Mouse (Mus musculus) CH12.LX (cell line): ENCODE measurements around the gene Tomm40. TPM values are rescaled to one million over a fixed set of nuclear protein-coding genes. Genes with fewer than 3 reads are reported as not detected.

Source experiments
- DNase-seq: peaks from one replicate; pipeline ENCODE4 v3.0.0-alpha.2; 2013; ENCODE audit errors: extremely low read depth
- H3K27ac ChIP-seq: 2 replicates; pipeline ENCODE4 v1.5.1; 2012; ENCODE audit warnings: low read depth, mild to moderate bottlenecking, control low read depth, moderate library complexity; ENCODE audit not compliant: insufficient read depth
- H3K27me3 ChIP-seq: replicated peaks from 2 replicates; pipeline ENCODE3; 2012; ENCODE audit warnings: inconsistent platforms
- H3K36me3 ChIP-seq, 2 experiments: replicated peaks in 1 of 2; 2 replicates each; pipeline versions ENCODE3 to v1.6.1; 2012; ENCODE audit warnings: inconsistent platforms in 1 of 2, low read length in 1 of 2, mild to moderate bottlenecking in 1 of 2, mixed read lengths in 1 of 2, moderate library complexity in 1 of 2; ENCODE audit not compliant: control insufficient read depth in 1 of 2, insufficient read depth in 1 of 2
- H3K4me1 ChIP-seq, 2 experiments: 2 replicates each; pipeline ENCODE4 v1.6.1; 2012; ENCODE audit warnings: inconsistent platforms in 1 of 2, moderate library complexity in 1 of 2; ENCODE audit not compliant: insufficient read depth in 2 of 2, control insufficient read depth in 1 of 2
- H3K4me2 ChIP-seq: 2 replicates; pipeline ENCODE4 v1.6.1; 2012; ENCODE audit warnings: low read depth, mild to moderate bottlenecking, control low read depth; ENCODE audit not compliant: poor library complexity, insufficient read depth, severe bottlenecking
- H3K4me3 ChIP-seq, 3 experiments: fragments of 150-350 bp in 1 of 3; sonication (generic) in 1 of 3; replicated peaks in 1 of 3; 2 replicates each; pipeline versions ENCODE3 to v1.5.1; 2011 to 2012; ENCODE audit warnings: low read depth in 2 of 3, low read length in 2 of 3, mild to moderate bottlenecking in 2 of 3, moderate library complexity in 2 of 3, control low read depth in 1 of 3, improper control_type of control experiment in 1 of 3, inconsistent platforms in 1 of 3, mixed read lengths in 1 of 3; ENCODE audit not compliant: poor library complexity in 1 of 3
- H3K79me2 ChIP-seq: replicated peaks from 2 replicates; pipeline ENCODE4 v1.6.1; 2012; ENCODE audit warnings: mild to moderate bottlenecking, moderate library complexity; ENCODE audit not compliant: control insufficient read depth, poor library complexity, insufficient read depth, severe bottlenecking; ENCODE audit errors: extremely low read depth
- H3K9ac ChIP-seq: 2 replicates; pipeline ENCODE4 v1.6.1; 2012; ENCODE audit warnings: low read depth, mild to moderate bottlenecking, control low read depth, moderate library complexity; ENCODE audit not compliant: insufficient read depth
- H3K9me3 ChIP-seq: replicated peaks from 2 replicates; pipeline ENCODE3; 2012; ENCODE audit warnings: low read length, inconsistent platforms, mixed read lengths
- BHLHE40 ChIP-seq: IDR thresholded peaks from 2 replicates; pipeline ENCODE4 v1.6.1; 2011; ENCODE audit warnings: mild to moderate bottlenecking, low read depth, low read length, improper control_type of control experiment
- KAT2A ChIP-seq: IDR thresholded peaks from 2 replicates; pipeline ENCODE4 v1.6.1; 2012; ENCODE audit warnings: low read length, improper control_type of control experiment, inconsistent platforms; ENCODE audit not compliant: insufficient replicate concordance
- MAFK ChIP-seq: IDR thresholded peaks from 2 replicates; pipeline ENCODE4 v1.6.1; 2011; ENCODE audit warnings: low read length, improper control_type of control experiment; ENCODE audit not compliant: insufficient replicate concordance
- MAZ ChIP-seq: IDR thresholded peaks from 2 replicates; pipeline ENCODE4 v1.6.1; 2012; ENCODE audit warnings: low read depth, mild to moderate bottlenecking, inconsistent platforms, low read length, improper control_type of control experiment, moderate library complexity
- MXI1 ChIP-seq: IDR thresholded peaks from 2 replicates; pipeline ENCODE4 v1.6.1; 2011; ENCODE audit warnings: mild to moderate bottlenecking, low read depth, low read length, improper control_type of control experiment
- NRF1 ChIP-seq: IDR thresholded peaks from 2 replicates; pipeline ENCODE4 v1.6.1; 2014; ENCODE audit warnings: low read depth, mild to moderate bottlenecking, inconsistent platforms, low read length, improper control_type of control experiment, moderate library complexity
- PAX5 ChIP-seq: IDR thresholded peaks from 2 replicates; pipeline ENCODE4 v1.6.1; 2012; ENCODE audit warnings: low read length, inconsistent platforms, mixed read lengths
- POLR2A ChIP-seq: IDR thresholded peaks from 2 replicates; pipeline ENCODE4 v1.6.1; 2011; ENCODE audit warnings: low read depth, mild to moderate bottlenecking, improper control_type of control experiment, low read length
- SIN3A ChIP-seq: IDR thresholded peaks from 2 replicates; pipeline ENCODE4 v1.6.1; 2012; ENCODE audit warnings: low read length, improper control_type of control experiment, inconsistent platforms
- TCF12 ChIP-seq: IDR thresholded peaks from 2 replicates; pipeline ENCODE4 v1.6.1; 2014; ENCODE audit warnings: low read depth, mild to moderate bottlenecking, inconsistent platforms, low read length, improper control_type of control experiment
- ZMIZ1 ChIP-seq: IDR thresholded peaks from 2 replicates; pipeline ENCODE4 v1.6.1; 2012; ENCODE audit warnings: low read depth, mild to moderate bottlenecking, inconsistent platforms, low read length, improper control_type of control experiment
- dilution Hi-C: fragments of 300-500 bp; cut with MboI; formaldehyde crosslinking; loops from 2 replicates; pipeline ENCODE4 v1.14.3; 2020; ENCODE audit warnings: low sequenced_read_pairs; ENCODE audit not compliant: extremely low pct_unique_long_range_greater_than_20kb, extremely low pct_ligation_motif_present
- in situ Hi-C: fragments of 300-500 bp; cut with MboI; formaldehyde crosslinking; loops from 3 replicates; pipeline ENCODE4 v1.14.3; 2019; ENCODE audit warnings: low sequenced_read_pairs, low pct_ligation_motif_present, low pct_unique_long_range_greater_than_20kb, mixed read lengths
- polyA plus RNA-seq: library from polyadenylated mRNA; unstranded; fragments of >175 nt; gene quantifications from 2 replicates; pipeline ENCODE4 v1.2.1, GENCODE M21; 2012; ENCODE audit warnings: low read depth; ENCODE audit not compliant: insufficient read length
- total RNA-seq, 2 experiments: library from RNA; depleted of rRNA; stranded (reverse); fragments of 300-350 nt in 1 of 2; fragments of >200 nt in 1 of 2; gene quantifications; 2 replicates each; pipeline ENCODE4 v1.2.3; 2012 to 2014

Tomm40 gene
- total and polyA plus RNA-seq, 3 experiments: 115 to 221 (median 179) TPM

DNA sequence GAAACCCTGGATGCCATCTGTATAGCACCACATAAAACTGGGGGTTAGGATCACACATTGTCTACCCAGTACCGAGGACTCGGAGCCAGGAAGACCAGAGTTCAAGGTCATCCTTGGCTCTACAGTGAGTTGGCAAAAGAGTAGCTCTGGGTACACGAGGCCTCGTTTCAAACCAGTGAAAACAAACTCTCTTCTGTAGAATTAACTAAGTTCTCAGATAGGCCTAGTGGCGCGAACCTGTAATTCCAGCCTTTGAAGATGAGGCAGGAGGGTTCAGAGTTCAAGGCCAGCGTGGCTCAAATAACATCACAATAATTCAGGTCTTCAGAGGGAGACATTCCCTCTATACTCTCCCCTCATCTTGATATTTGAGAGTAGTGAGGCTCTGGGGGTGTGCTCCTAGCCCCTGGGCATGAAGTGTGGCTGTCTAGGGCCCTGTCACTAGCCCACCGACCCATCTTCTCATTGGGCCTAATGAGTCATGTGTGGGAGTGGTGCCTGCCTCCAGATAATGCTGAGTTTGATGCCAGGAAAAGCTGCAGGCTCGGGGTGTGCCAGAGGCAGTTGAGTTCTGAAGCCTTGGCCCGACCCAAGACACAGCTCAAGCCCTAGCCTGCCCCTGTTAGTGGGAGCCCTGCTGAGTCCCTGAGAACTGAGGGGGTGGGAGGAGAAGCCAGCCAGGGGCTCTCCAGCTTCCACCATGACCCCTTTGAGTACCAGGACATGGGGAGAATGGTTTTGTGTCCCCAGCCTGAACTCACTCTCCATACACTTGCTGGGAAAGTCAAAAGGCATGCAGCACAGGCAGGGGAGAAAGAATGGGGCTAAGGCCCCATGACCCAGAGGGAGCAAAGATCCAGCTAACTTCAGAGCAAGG lies 20.7 kb downstream of the Tomm40 start:
- dilution Hi-C loops (no loop called here), in situ Hi-C loops (no loop called here)
- peaks cover 17 to 34% of the 10 kb centered on the region in 2 experiments for H3K36me3 ChIP-seq
- no peak overlapping the region for H3K9ac ChIP-seq
- no peaks in the 10 kb centered on the region for H3K27me3 ChIP-seq
- TF ChIP-seq TCF12: no peak
- TF ChIP-seq POLR2A: no peak
- TF ChIP-seq KAT2A: no peak
- no peak for TF ChIP-seq MAZ
- no peak for TF ChIP-seq MAFK
- TF ChIP-seq ZMIZ1: no peak
- no peak for TF ChIP-seq BHLHE40
- no peak overlapping the region for H3K4me3 ChIP-seq
- no peak overlapping the region for H3K4me2 ChIP-seq
- H3K4me1 ChIP-seq: peaks cover 0 to 9% of the 10 kb centered on the region in 2 experiments; a peak in 2 of 4 replicates
- no peak overlapping the region for H3K27ac ChIP-seq
- no peak for DNase-seq
- H3K9me3 ChIP-seq: peaks cover 5% of the 10 kb centered on the region
- H3K79me2 ChIP-seq: no peaks in the 10 kb centered on the region

DNA sequence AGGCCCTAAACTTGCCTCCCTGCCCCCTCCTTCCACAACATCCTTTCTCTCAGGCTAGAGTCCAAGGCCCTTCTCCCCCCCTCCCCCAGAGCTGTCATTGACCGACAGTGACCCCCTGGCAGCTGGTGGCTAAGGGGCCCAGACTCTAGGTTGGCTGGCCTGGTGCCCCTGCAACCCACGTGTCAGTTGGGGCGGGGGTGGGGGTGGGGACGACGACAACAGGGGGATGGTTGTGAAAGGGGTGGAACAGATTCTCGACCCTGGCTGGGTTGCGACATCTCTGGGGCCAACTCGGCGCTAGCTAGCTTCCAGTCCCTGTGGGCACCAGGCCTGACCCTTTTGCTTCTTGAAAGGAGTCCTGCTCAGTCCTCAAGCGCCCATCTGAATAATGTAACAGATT lies 21.8 kb downstream of the Tomm40 start:
- H3K4me3 ChIP-seq: no peak overlapping the region
- no peak overlapping the region for H3K4me2 ChIP-seq
- H3K36me3 ChIP-seq: peaks cover 12 to 24% of the 10 kb centered on the region in 2 experiments
- TF ChIP-seq MAZ (no peak), MXI1 (no peak), TCF12 (no peak), SIN3A (no peak), NRF1 (no peak), ZMIZ1 (no peak), PAX5 (no peak)
- H3K27ac ChIP-seq: no peak overlapping the region
- peaks cover 5% of the 10 kb centered on the region for H3K9me3 ChIP-seq
- in situ Hi-C loops (no loop called here), dilution Hi-C loops (no loop called here)
- H3K4me1 ChIP-seq: no peaks in the 10 kb centered on the region
- no peaks in the 10 kb centered on the region for H3K27me3 ChIP-seq
- no peak for DNase-seq
- H3K79me2 ChIP-seq: no peaks in the 10 kb centered on the region
- no peak overlapping the region for H3K9ac ChIP-seq
